Mouse (Mus musculus) midbrain, embryonic 11.5 days (tissue): ENCODE data around the gene Ckmt2. TPM values are rescaled to one million over a fixed set of nuclear protein-coding genes. Genes with fewer than 3 reads are reported as not detected.
A peak's percentile ranks its signal among the peaks of the same experiment; 100 is the strongest.

Experiments
- ATAC-seq: fragments of 200-750 bp; cut with Nextera tagmentation; 2 replicates; pipeline ENCODE4 v1.8.0; 2017; ENCODE audit warnings: moderate TSS enrichment, moderate library complexity; ENCODE audit not compliant: low FRiP score
- DNase-seq: peaks from one replicate; pipeline ENCODE4 v3.0.0; 2015; ENCODE audit warnings: low spot score; ENCODE audit errors: missing footprints
- H3K27ac ChIP-seq: fragments of 300-500 bp; sonication (generic); 2 replicates; pipeline ENCODE4 v1.5.1; 2014; ENCODE audit warnings: low read depth, low read length
- H3K27me3 ChIP-seq: fragments of 300-500 bp; sonication (generic); 2 replicates; pipeline ENCODE4 v1.6.1; 2014; ENCODE audit warnings: mild to moderate bottlenecking, low read length, moderate library complexity, mixed read lengths; ENCODE audit not compliant: control insufficient read depth, insufficient read depth
- H3K36me3 ChIP-seq: fragments of 300-500 bp; sonication (generic); 2 replicates; pipeline ENCODE4 v1.6.1; 2014; ENCODE audit warnings: mild to moderate bottlenecking, low read length, moderate library complexity, mixed read lengths; ENCODE audit not compliant: control insufficient read depth, insufficient read depth
- H3K4me1 ChIP-seq: fragments of 300-500 bp; sonication (generic); 2 replicates; pipeline ENCODE4 v1.6.1; 2014; ENCODE audit warnings: low read length; ENCODE audit not compliant: control insufficient read depth, insufficient read depth
- H3K4me2 ChIP-seq: fragments of 300-500 bp; sonication (generic); 2 replicates; pipeline ENCODE4 v1.6.1; 2014; ENCODE audit warnings: mild to moderate bottlenecking, moderate library complexity
- H3K4me3 ChIP-seq: fragments of 300-500 bp; sonication (generic); 2 replicates; pipeline ENCODE4 v1.5.1; 2014; ENCODE audit warnings: low read depth, low read length
- H3K9ac ChIP-seq: fragments of 300-500 bp; sonication (generic); 2 replicates; pipeline ENCODE4 v1.6.1; 2014; ENCODE audit warnings: low read length
- H3K9me3 ChIP-seq: fragments of 300-500 bp; sonication (generic); 2 replicates; pipeline ENCODE4 v1.6.1; 2016; ENCODE audit warnings: low read length; ENCODE audit not compliant: control insufficient read depth
- WGBS: fragments of 180-500 bp; shearing (Covaris S2); extraction: QIAGEN DNeasy Blood & Tissue Kit; methylation state at CpG from one replicate; pipeline ENCODE4 v1.1.7; 2014; 5-methylcytosine and 5-hydroxymethylcytosine counted together
- polyA plus RNA-seq: library from polyadenylated mRNA; unstranded; fragments of >200 nt; fragmentation: Nextera tagmentation; extraction: Ambion mirVana; gene quantifications from 2 replicates; pipeline ENCODE4 v1.2.1, GENCODE M21; 2014

Ckmt2 gene
- polyA plus RNA-seq, 1 experiment from 2014 or later, result not detected

DNA sequence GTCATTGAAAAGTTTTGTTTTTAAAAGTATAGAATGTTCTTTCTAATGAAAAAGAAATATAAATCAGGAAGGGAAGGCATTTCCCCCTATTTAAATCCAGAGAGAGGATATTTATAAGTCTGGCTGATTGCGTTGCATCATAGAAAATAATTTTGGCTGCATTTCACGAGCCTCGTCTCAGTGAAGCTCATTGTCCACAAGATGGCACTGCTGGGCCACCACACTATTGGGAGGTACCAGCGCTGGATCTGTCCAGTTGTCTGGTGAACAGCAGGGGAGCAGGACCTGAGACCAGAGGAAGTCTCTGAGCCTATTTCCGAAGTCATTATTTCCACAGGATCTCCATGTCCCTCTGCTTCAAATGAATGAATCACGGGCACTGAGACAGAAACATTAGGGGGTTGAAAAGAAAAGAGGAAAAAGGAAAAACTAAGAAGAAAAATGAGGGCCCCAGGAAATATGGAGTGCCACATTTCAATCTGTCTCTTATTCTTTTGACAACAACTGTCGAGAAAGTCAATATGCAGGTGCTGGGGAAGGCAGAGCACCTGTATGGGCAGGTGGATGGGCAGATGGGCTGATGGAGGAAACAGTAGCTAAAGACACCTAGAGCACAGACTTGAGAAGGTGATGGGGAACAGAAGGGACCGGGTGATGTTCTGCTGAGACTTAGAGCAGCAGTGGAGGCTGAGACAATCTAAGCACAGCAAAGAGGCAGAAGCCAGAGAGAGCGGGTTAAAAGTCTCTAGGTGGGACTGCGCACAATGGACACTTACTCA is 31.7 kb upstream of the Ckmt2 start:
- Histone ChIP-seq H3K4me1 (no peaks in the 10 kb centered on the region), H3K9me3 (no peaks in the 10 kb centered on the region), H3K27ac (no peak overlapping the region), H3K4me2 (no peak overlapping the region), H3K4me3 (no peak overlapping the region), H3K27me3 (no peaks in the 10 kb centered on the region), H3K36me3 (no peaks in the 10 kb centered on the region), H3K9ac (no peak overlapping the region)
- peak; percentile 91 for ATAC-seq
- WGBS, result 40% methylated on average over 10 of the region's 10 CpGs
- DNase-seq, result peak; percentile 95

DNA sequence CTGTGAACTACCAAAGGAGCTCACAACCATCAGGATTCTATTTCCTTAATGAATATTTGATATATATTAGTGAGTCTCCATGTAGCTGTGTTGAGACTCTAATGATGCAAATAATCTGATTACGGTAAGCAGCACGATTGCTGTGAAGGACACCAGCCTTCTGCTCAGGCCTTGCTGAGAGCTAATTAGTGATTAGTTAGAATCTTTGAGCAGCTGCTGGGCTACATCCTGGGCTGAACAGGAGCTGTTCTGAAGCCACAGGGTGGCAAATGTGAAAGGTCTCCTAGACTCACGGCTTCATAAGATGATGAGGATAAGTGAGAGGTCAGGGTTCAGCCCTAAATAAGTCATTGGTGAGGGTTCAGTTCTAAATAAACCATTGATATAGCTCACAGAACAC is 29.7 kb upstream of the Ckmt2 start:
- Histone ChIP-seq H3K4me1 (no peaks in the 10 kb centered on the region), H3K9me3 (no peaks in the 10 kb centered on the region), H3K27ac (no peak overlapping the region), H3K4me3 (no peak overlapping the region), H3K36me3 (no peaks in the 10 kb centered on the region), H3K4me2 (no peak overlapping the region), H3K27me3 (no peaks in the 10 kb centered on the region), H3K9ac (no peak overlapping the region)
- WGBS, result 67% methylated on average over 3 of the region's 3 CpGs
- DNase-seq (no peak), ATAC-seq (no peak)

GRCm38 (mm10) chr13:91896476-91896875 is 19.8 kb upstream of the Ckmt2 start:
- Histone ChIP-seq H3K27me3 (no peaks in the 10 kb centered on the region), H3K9me3 (no peaks in the 10 kb centered on the region), H3K36me3 (no peaks in the 10 kb centered on the region), H3K4me3 (no peak overlapping the region), H3K27ac (no peak overlapping the region), H3K4me2 (no peak overlapping the region), H3K9ac (no peak overlapping the region), H3K4me1 (no peaks in the 10 kb centered on the region)
- no peak for DNase-seq
- WGBS, result 76% methylated on average over 1 of the region's 1 CpGs
- ATAC-seq, result no peak

GRCm38 (mm10) chr13:91893132-91893531 is 16.4 kb upstream of the Ckmt2 start:
- no peak overlapping the region for H3K4me2 ChIP-seq
- no peaks in the 10 kb centered on the region for H3K27me3 ChIP-seq
- H3K36me3 ChIP-seq, result no peaks in the 10 kb centered on the region
- no peak overlapping the region for H3K9ac ChIP-seq
- 84% methylated on average over 6 of the region's 6 CpGs for WGBS
- H3K27ac ChIP-seq, result no peak overlapping the region
- no peaks in the 10 kb centered on the region for H3K9me3 ChIP-seq
- DNase-seq (no peak), ATAC-seq (no peak)
- no peak overlapping the region for H3K4me3 ChIP-seq
- no peaks in the 10 kb centered on the region for H3K4me1 ChIP-seq

DNA sequence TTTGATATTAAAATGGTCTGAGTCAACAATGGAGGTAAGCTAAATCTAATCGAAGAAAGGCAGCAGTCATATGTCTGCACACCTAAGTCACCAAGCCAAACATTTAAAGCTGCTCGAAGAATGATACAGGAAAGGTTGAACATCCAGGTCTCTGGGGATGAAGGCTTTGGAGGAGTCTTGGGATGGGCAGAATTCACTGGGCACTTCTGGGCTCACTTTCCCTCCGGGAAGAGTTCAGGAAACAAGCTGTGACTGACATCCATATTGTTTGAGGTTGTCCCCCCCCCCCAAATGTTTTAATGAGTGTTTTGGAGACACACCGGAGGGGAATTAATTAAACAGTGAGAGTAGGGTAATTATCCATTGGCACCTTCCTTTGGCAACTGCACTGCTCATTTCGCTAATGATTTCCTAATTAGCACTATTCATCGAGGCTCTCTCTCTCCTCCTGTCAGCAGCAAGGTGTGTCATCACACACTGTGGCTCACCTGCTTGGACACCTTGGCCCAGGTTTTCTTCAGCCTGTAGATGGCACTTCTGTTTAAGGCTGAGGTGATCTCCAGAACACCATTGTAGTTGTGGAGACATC is 13.4 kb upstream of the Ckmt2 start:
- no peak for ATAC-seq
- H3K27ac ChIP-seq, result no peak overlapping the region
- H3K4me1 ChIP-seq, result no peaks in the 10 kb centered on the region
- H3K27me3 ChIP-seq, result no peaks in the 10 kb centered on the region
- WGBS, result 89% methylated on average over 6 of the region's 6 CpGs
- DNase-seq, result no peak
- H3K9ac ChIP-seq, result no peak overlapping the region
- H3K9me3 ChIP-seq, result no peaks in the 10 kb centered on the region
- H3K36me3 ChIP-seq, result no peaks in the 10 kb centered on the region
- no peak overlapping the region for H3K4me3 ChIP-seq
- no peak overlapping the region for H3K4me2 ChIP-seq

DNA sequence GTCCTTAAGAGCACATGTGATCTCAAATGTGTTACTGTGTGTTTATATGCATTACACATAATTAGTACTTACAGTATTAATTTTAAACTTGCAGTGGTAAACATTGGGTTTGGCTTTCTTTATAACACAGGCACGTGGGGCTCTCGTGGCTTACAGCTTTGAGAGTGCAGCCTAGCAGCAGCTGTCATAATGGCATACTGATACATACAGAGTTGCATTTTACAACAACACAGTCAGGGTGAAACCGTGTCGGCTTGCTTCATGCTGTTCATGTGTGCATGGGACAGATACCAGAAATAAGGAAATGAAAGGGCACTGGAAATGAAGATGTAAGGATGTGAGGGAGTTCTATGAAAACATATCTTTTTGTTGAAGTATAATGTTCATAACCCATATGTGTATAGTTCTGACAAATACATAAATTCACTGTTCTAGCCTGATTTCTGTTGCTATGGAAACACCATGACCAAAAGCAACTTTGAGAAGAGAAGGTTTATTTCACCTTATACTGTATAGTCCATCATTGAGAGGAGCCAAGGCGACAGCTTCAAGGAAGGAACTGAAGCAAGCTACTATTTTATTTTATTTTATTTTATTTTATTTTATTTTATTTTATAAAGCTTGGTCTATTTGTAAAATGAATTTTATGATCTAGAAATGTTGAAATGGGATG is 8.2 kb upstream of the Ckmt2 start:
- Histone ChIP-seq H3K9me3 (no peaks in the 10 kb centered on the region), H3K27me3 (no peaks in the 10 kb centered on the region), H3K36me3 (no peaks in the 10 kb centered on the region), H3K9ac (no peak overlapping the region), H3K4me2 (no peak overlapping the region), H3K4me3 (no peak overlapping the region), H3K27ac (no peak overlapping the region), H3K4me1 (no peaks in the 10 kb centered on the region)
- ATAC-seq (no peak), DNase-seq (no peak)
- 88% methylated on average over 5 of the region's 5 CpGs for WGBS

DNA sequence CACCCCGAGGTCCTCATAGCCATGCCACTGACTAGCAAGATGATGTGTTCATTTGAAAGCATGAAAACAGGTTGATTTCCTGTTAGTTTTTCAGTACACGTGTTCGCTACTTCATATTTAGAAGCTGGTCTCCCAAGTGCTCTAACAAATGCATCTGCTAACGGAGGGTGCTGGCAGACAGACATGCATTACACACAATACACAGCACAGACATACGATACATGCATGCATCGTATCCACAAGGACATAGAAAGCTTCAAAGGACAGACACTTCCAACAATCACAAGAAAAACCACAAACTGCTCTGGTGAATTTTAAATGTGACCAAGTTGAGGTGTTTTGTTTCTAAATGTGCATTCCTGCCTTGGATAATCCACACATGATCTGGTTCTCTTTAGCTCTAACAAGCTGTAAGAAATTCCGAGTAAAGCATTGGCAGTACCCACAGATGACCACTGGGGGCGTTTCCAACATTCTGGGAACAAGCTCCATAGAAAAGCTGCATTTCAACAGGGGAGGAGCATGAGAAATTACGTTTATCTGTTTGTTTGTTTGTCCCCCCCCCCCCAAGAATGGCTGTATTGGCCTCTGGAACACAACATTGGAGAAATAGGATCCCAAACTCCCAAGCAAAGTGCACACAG is 5.3 kb upstream of the Ckmt2 start:
- Histone ChIP-seq H3K27ac (no peak overlapping the region), H3K27me3 (no peaks in the 10 kb centered on the region), H3K4me1 (no peaks in the 10 kb centered on the region), H3K9ac (no peak overlapping the region), H3K4me2 (no peak overlapping the region), H3K4me3 (no peak overlapping the region), H3K9me3 (no peaks in the 10 kb centered on the region), H3K36me3 (no peaks in the 10 kb centered on the region)
- DNase-seq (peak; percentile 96), ATAC-seq (no peak)
- WGBS, result 62% methylated on average over 9 of the region's 9 CpGs

- H3K27ac ChIP-seq, result no peak overlapping the region
Measured at GRCm38 (mm10) chr13:91880256-91880655, 3.6 kb upstream of the Ckmt2 start.

DNA sequence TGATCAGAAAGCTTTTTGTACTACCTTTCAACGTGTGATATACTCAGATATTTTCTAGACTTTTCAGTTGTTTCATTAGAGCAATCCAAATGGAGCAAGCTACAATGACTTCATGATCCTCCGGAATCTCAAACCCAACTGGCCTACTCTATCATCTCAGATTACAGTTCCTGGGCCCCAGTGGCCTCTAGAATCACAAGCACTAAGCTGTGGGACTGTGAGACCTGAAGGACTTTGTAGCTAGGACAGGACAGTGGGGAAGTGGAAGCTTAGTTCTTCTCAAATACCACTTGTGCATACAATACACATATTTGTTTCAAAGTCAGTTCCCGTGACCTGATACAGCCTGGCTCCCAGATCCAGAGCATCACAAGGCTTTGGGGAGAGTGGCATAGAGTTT is 1.3 kb upstream of the Ckmt2 start:
- DNase-seq (no peak), ATAC-seq (no peak)
- Histone ChIP-seq H3K36me3 (no peaks in the 10 kb centered on the region), H3K4me3 (no peak overlapping the region), H3K9ac (no peak overlapping the region), H3K27me3 (no peaks in the 10 kb centered on the region), H3K9me3 (no peaks in the 10 kb centered on the region), H3K4me2 (no peak overlapping the region), H3K4me1 (no peaks in the 10 kb centered on the region), H3K27ac (no peak overlapping the region)
- 84% methylated on average over 3 of the region's 3 CpGs for WGBS

More at GRCm38 (mm10) chr13:91880256-91880655, 3.6 kb upstream of the Ckmt2 start:
- no peak overlapping the region for H3K4me2 ChIP-seq
- no peak overlapping the region for H3K9ac ChIP-seq
- no peaks in the 10 kb centered on the region for H3K9me3 ChIP-seq
- H3K4me1 ChIP-seq, result no peaks in the 10 kb centered on the region
- WGBS, result 88% methylated on average over 4 of the region's 4 CpGs
- no peaks in the 10 kb centered on the region for H3K36me3 ChIP-seq
- ATAC-seq, result no peak
- no peak for DNase-seq
- H3K27me3 ChIP-seq, result no peaks in the 10 kb centered on the region
- no peak overlapping the region for H3K4me3 ChIP-seq
